Mouse (Mus musculus) lung, adult 2 months (tissue): ENCODE data around the gene Gipc3. TPM values are rescaled to one million over a fixed set of nuclear protein-coding genes. Genes with fewer than 3 reads are reported as not detected.
A peak's percentile ranks its signal among the peaks of the same experiment; 100 is the strongest.

ENCODE experiments used
- DNase-seq: peaks from one replicate; pipeline ENCODE4 v3.0.0; 2022
- H3K4me1 ChIP-seq: fragments of 200-500 bp; 2 replicates; pipeline ENCODE4 v1.6.1; 2011; ENCODE audit warnings: low read length; ENCODE audit not compliant: control insufficient read depth, insufficient read depth
- H3K4me3 ChIP-seq: fragments of 200-500 bp; replicated peaks from 2 replicates; pipeline ENCODE3; 2011; ENCODE audit warnings: low read depth, mild to moderate bottlenecking, control low read depth, low read length; ENCODE audit errors: extremely low read depth
- CTCF ChIP-seq: fragments of 200-500 bp; IDR thresholded peaks from 2 replicates; pipeline ENCODE4 v1.5.1; 2011; ENCODE audit warnings: mild to moderate bottlenecking, low read length, control low read depth; ENCODE audit not compliant: insufficient read depth
- POLR2A ChIP-seq: fragments of 200-500 bp; IDR thresholded peaks from 2 replicates; pipeline ENCODE4 v1.6.1; 2011; ENCODE audit warnings: low read depth, mild to moderate bottlenecking, control low read depth, low read length, borderline replicate concordance; ENCODE audit errors: extremely low read depth
- WGBS: fragments of 180-500 bp; shearing (Covaris S2); methylation state at CpG from one replicate; pipeline ENCODE4 v1.1.7; 2018; 5-methylcytosine and 5-hydroxymethylcytosine counted together
- polyA plus RNA-seq: library from polyadenylated mRNA; depleted of rRNA; stranded (reverse); fragments of >200 nt; gene quantifications from 2 replicates; pipeline ENCODE4 v1.2.3, GENCODE M21; 2012

Gipc3 gene
- polyA plus RNA-seq, 1 experiment: 11.2 TPM

DNA sequence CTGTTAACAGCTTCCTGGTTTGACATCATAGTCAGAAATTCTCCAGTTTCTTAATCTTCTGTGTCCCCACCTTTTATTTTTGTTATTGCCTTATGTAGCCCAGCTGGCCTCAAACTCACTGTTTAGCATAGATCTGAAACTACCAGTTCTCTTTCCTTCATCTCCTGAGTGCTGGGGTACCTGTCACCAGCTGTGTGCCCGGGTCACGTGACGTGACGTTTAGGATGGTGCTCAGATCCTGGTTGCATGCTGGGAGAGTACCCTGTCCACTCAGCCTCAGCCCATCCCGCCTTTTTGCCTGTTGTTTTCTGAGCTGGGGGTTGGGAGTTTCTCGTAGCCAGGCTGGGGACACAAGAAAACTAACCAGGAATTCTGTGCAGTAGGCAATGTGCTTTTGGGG, 45.8 kb downstream of the Gipc3 start:
- Histone ChIP-seq H3K4me1 (peaks cover 41% of the 10 kb centered on the region), H3K4me3 (no peak overlapping the region)
- TF ChIP-seq CTCF (no peak), POLR2A (no peak)
- 61% methylated on average over 6 of the region's 6 CpGs for WGBS
- DNase-seq: no peak

- peaks cover 34% of the 10 kb centered on the region for H3K4me1 ChIP-seq
- TF ChIP-seq POLR2A (no peak), CTCF (no peak)
- WGBS: 87% methylated on average over 6 of the region's 6 CpGs
- DNase-seq: no peak
- no peak overlapping the region for H3K4me3 ChIP-seq
Observed at GRCm38 (mm10) chr10:81295185-81295584, 47.9 kb downstream of the Gipc3 start.

GRCm38 (mm10) chr10:81294442-81294841, 48.6 kb downstream of the Gipc3 start:
- DNase-seq: no peak
- TF ChIP-seq CTCF (no peak), POLR2A (no peak)
- peaks cover 29% of the 10 kb centered on the region for H3K4me1 ChIP-seq
- peak overlapping the region; percentile 14 for H3K4me3 ChIP-seq
- WGBS: 32% methylated on average over 8 of the region's 8 CpGs

DNA sequence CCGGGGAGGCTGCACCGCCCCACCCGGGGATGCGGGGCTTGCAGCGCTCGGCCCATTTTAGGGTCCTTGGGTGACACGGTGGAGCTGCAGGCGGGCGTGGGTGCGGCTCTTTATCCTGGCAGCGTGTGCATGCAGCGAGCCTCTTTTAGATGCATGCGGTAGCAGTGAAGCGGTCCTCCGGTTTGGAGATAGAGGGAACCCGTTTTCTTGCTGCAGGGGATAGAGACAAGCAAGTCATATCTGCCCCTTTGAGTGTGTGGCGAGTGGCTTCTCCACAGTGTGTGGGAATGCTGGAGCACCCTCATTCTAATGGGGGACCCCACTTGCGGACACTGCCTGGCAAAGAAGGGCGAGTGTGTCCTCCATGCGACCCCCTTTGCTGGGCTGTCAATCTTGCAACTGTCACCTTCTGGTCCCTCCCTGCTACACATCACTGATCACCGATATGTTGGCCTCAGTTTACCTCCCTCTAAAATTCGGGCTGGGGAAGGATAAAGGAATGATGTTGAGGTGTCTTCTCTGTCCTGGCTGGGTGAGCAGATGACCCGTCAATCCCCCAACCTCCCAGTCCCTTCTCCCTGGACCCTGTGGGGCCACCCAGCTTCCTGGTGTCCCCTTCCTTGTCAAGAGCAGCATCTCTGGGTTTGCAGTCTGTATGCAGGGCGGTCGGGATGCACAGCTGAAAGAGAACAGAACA, 49.6 kb downstream of the Gipc3 start:
- H3K4me1 ChIP-seq: peaks cover 26% of the 10 kb centered on the region
- DNase-seq: no peak
- peak overlapping the region; percentile 84 for H3K4me3 ChIP-seq
- TF ChIP-seq POLR2A: no peak
- no peak for TF ChIP-seq CTCF
- WGBS: 2% methylated on average over 25 of the region's 25 CpGs

GRCm38 (mm10) chr10:81292554-81293333, 50.3 kb downstream of the Gipc3 start, which contains the start of gene Pip5k1c:
Gene Pip5k1c, plus strand, starts transcription at chr10:81292963.
- WGBS: under 1% methylated on average over 79 of the region's 80 CpGs
- peaks cover 20% of the 10 kb centered on the region for H3K4me1 ChIP-seq
- H3K4me3 ChIP-seq: peak within 1 kb of the TSS; percentile 84
- TF ChIP-seq POLR2A (peak; percentile 68), CTCF (peak; percentile 81)
- peak; percentile 98 for DNase-seq

DNA sequence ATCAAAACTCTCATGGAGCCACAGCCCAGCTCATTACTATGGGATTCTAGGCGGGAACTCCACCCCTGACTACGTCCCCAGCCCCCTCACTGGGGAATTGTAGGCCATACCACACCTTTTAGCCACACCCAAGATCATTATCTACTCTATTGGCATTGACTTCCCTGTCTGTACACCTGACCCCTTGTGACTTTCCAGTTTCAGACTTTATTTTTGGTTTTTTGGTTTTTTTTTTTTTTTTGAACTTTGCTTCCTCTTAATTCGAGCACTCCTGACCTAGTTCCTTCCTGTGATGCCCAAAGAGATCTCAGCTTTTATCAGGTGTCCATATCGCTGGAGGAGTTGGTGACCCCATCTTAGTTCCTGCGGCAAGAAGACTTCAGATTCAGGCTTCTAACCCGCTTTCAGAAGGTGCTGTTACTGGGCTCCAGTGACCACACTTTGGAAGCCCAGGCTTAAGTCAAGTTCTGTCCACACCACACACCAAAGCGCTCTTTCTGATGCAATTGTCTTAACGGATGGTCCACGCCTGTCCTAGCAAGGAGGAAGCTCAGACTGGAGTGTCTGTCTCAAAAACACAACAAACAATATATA, 51.5 kb downstream of the Gipc3 start, which contains the start of gene Tjp3:
Gene Tjp3 (minus strand): TSS at position 71 of the 594 bp plus-strand sequence.
- H3K4me1 ChIP-seq: peaks cover 14% of the 10 kb centered on the region
- no peak for DNase-seq
- H3K4me3 ChIP-seq: peak within 1 kb of the TSS; percentile 55
- 59% methylated on average over 9 of the region's 9 CpGs for WGBS
- no peak for TF ChIP-seq POLR2A
- TF ChIP-seq CTCF: no peak

DNA sequence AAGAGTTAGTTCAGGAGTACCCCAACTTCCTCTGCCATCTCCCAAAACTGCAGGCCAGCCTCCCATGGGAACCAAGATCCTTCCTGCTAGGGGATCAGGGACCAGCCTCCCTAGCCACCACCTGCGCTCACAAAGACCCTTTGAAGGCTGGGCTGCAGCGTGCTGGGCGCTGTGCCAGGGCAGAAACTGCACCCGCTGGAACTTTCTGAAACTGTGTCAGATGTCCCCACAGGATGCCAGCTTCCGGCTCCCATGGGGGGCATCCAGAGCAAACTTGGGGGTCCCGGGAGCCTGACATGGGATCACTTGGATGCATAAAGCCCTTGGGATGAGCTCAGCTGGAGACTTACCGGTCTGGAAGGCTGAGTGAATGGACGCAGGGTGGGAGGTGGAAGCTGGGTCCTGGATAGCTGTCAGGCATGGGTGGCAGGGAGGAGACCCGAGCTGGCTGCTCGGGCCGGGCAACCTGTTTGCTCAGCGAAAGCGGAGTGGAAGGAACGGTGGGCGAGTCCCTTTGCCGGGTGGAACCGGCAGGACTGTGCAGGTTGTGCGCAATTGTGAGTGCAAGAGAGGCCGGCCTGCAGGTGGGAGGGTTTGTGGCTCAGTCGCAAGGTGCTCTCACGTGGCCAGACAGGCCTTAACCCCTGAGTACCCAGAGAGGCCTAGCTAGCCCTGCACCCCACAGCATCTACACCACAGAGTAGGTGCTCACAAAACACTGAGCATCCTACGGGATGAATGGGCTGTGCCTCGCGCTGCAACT, 52.2 kb downstream of the Gipc3 start:
- Histone ChIP-seq H3K4me1 (peaks cover 16% of the 10 kb centered on the region), H3K4me3 (peak overlapping the region; percentile 55)
- 26% methylated on average over 24 of the region's 24 CpGs for WGBS
- DNase-seq: peak; percentile 62
- TF ChIP-seq CTCF: no peak
- TF ChIP-seq POLR2A: peak; percentile 55; the same call in 1 of the 2 replicates

- Histone ChIP-seq H3K4me1 (peaks cover 15% of the 10 kb centered on the region), H3K4me3 (no peak overlapping the region)
- TF ChIP-seq POLR2A (no peak), CTCF (no peak)
- WGBS: 35% methylated on average over 14 of the region's 14 CpGs
- peak; percentile 42 for DNase-seq
Observed at GRCm38 (mm10) chr10:81289811-81290210, 53.3 kb downstream of the Gipc3 start.

DNA sequence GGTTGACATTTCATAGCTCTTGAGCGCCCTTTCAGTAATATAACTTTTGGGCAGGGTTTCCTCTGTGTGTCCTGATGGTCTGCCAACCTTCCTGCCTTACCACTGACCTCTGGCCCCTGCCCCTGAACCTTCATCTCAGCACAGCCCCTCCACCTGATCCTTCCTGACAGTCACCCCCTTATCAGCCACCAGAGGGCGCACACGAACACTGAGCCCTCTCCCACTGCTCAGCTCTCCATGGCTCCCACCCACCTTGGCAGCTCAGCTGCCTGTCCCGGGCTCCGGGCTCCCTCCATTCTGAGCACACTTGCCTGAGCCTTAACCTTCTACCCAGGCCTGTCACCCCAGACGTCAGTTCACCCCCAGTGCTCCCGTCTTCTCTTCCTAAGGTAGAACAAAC, 53.8 kb downstream of the Gipc3 start:
- Histone ChIP-seq H3K4me1 (peaks cover 12% of the 10 kb centered on the region), H3K4me3 (no peak overlapping the region)
- DNase-seq: peak; percentile 64
- TF ChIP-seq POLR2A: no peak
- peak; percentile 90 for TF ChIP-seq CTCF
- WGBS: 6% methylated on average over 7 of the region's 7 CpGs
